Mouse (Mus musculus) liver, adult 2 months (tissue): ENCODE results near the gene Clic1.

Experiments
- CTCF ChIP-seq: fragments of 200-500 bp; IDR thresholded peaks from 2 replicates; pipeline ENCODE4 v1.5.1; 2011; ENCODE audit warnings: low read depth, low read length, control low read depth
- POLR2A ChIP-seq: fragments of 200-500 bp; IDR thresholded peaks from 2 replicates; pipeline ENCODE4 v1.6.1; 2011; ENCODE audit warnings: low read length, control low read depth; ENCODE audit not compliant: insufficient read depth; ENCODE audit errors: extremely low read depth

GRCm38 (mm10) chr17:35026206-35026605 is 23.6 kb upstream of the Clic1 start:
- TF ChIP-seq CTCF (no peak), POLR2A (no peak)
